Comparison of ENCODE assay signal across 8 mouse cellular contexts in genomic region chr8:54954741-54955455, GRCm38 (mm10). TPM values are rescaled to one million over a fixed set of nuclear protein-coding genes. Genes with fewer than 3 reads are reported as not detected.
DNase-seq lines count a peak whose midpoint lies in the region.

TSS of gene Gpm6a (plus strand) at chr8:54954843.

- peak; percentile 68 for DNase-seq in cerebellum, adult 11 months
- peak; percentile 80 to 81 for DNase-seq in cerebellum, postnatal 14 days
- DNase-seq in frontal cortex, postnatal 25 days (ENCODE audit: low spot score in 2 of 2) = peak; percentile 27 to 38
- DNase-seq in left cerebral cortex, adult 8-10 months (ENCODE audit: low spot score in 2 of 2) = peak; percentile 48 to 49
- DNase-seq in retina, postnatal 1 day = peak; percentile 95
- DNase-seq in gastrocnemius, adult 18-20 months (ENCODE audit: low spot score) = no peak
- no peak for DNase-seq in lung, adult 18-20 months
- DNase-seq in gastrocnemius, postnatal 10 days = no peak

RNA-seq across cellular contexts. Expression of gene Gpm6a, which starts in this region (rescaled TPM):
- 100 to 1,000 TPM; 788 to 932 (median 883) TPM for total RNA-seq in left cerebral cortex, adult 8-10 months (2022)
- under 1 TPM; 0.55 to 0.66 TPM for total RNA-seq in gastrocnemius, adult 18-20 months (2021)
- 1 to 10 TPM; 1.8 to 2.3 TPM for total RNA-seq in gastrocnemius, postnatal 10 days (2021)

Comparison
In these comparisons a context has a peak if more than half of its experiments do, and no peak if none do; other contexts are left out.
1. RNA of gene Gpm6a (total RNA-seq): 788 to 932 TPM in left cerebral cortex, adult 8-10 months; 1.8 to 2.3 TPM in gastrocnemius, postnatal 10 days and 0.55 to 0.66 TPM in gastrocnemius, adult 18-20 months; every median in the first group is over 100 times any median in the second.
2. DNase-seq: peak in cerebellum, adult 11 months (single experiment), cerebellum, postnatal 14 days (2 of 2), frontal cortex, postnatal 25 days (2 of 2), left cerebral cortex, adult 8-10 months (2 of 2) and retina, postnatal 1 day (single experiment); none in gastrocnemius, adult 18-20 months (single experiment), lung, adult 18-20 months (0 of 2) and gastrocnemius, postnatal 10 days (single experiment).